Mouse (Mus musculus): ENCODE measurements around the gene Aaed1. TPM values are rescaled to one million over a fixed set of nuclear protein-coding genes. Genes with fewer than 3 reads are reported as not detected.

Gene Aaed1
- polyA plus RNA-seq, 1 experiment from 2014 or later = 20.2 TPM

DNA sequence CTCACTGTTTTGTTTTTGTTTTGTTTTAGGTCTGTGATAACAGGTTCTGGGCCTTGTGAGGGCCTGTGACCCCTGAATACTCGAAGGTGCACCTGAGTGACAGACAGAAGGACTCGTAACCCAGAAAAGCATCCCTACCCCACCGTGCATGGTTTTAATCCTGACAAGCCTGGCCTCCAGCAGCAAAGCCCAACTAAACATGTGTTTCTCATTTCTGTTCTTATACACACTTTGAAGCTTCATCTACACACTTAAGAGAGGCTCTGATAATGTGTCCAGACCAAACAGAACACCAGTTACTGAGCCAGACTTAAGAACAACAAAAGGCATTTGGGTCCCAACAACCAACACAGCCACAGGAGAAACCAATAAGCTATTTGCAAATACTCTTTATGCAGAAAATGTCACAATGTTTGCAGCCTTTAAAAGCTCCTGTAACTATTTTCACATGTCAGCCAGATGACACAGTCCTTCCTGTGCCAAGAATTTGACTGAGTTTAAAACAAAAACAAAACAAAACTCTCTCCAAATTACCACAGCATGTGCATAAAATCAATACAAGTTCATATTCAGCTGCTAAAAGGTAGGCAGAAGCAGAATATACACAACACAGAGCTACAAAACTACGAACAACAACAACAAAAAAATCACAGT, 77.3 kb downstream of the Aaed1 start:
- Histone ChIP-seq H3K4me2 (no peak overlapping the region), H3K9me3 (replicated peaks) (no peaks in the 10 kb centered on the region), H3K36me3 (replicated peaks) (no peaks in the 10 kb centered on the region), H3K9ac (no peak overlapping the region), H3K27me3 (no peaks in the 10 kb centered on the region), H3K27ac (replicated peaks) (no peak overlapping the region), H3K4me3 (replicated peaks) (no peak overlapping the region), H3K4me1 (replicated peaks) (peaks cover 28% of the 10 kb centered on the region)
- 75% methylated on average over 4 of the region's 4 CpGs for WGBS (ENCODE audit: insufficient replicate concordance)
- ATAC-seq (ENCODE audit: insufficient read depth) = no peak

DNA sequence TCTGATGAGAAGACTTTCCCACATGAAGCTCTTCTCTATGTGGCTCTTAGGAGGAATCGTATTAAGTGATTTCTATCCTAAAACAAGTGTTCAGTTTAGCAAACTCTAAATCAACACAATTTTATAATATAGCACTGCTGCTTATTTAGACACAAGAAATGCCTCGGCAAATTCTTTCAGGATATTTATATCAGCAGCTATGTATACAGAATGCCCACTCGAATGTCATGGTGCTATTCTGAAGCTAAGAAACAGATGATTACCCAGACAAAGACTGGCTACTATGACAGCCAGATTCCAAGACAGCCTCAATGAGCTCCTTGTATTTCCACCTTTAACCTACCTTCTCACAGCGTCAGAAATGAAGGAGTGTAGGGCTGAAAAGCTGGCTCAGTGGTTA, 79.4 kb downstream of the Aaed1 start:
- H3K27me3 ChIP-seq = no peaks in the 10 kb centered on the region
- WGBS (ENCODE audit: insufficient replicate concordance) = 60% methylated on average over 4 of the region's 4 CpGs
- H3K4me3 ChIP-seq (replicated peaks) = no peak overlapping the region
- peaks cover 25% of the 10 kb centered on the region for H3K4me1 ChIP-seq (replicated peaks)
- H3K27ac ChIP-seq (replicated peaks) = no peak overlapping the region
- no peaks in the 10 kb centered on the region for H3K36me3 ChIP-seq (replicated peaks)
- ATAC-seq (ENCODE audit: insufficient read depth) = no peak
- no peak overlapping the region for H3K4me2 ChIP-seq
- H3K9ac ChIP-seq = no peak overlapping the region
- no peaks in the 10 kb centered on the region for H3K9me3 ChIP-seq (replicated peaks)

DNA sequence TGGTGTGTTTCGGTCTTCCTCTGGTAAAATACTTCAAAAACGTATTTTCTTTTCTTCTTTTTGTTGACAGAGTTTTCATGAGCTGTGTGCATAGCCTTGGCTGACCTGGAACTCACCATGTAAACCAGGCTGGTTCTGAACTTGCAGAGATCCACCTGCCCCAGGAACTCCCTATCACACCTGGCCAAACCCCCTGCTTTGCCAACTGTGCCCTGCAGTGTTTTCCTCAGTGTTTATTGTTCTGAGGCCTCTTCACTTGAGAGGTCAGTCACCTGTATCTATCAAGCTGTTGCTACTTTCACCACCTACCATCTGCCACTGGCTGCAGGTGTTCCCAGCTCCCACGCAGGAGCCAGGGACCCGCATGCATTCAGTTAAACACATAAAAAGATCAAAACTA, 85.8 kb downstream of the Aaed1 start:
- no peak for ATAC-seq (ENCODE audit: insufficient read depth)
- Histone ChIP-seq H3K4me2 (no peak overlapping the region), H3K9ac (no peak overlapping the region), H3K9me3 (replicated peaks) (no peaks in the 10 kb centered on the region), H3K27ac (replicated peaks) (no peak overlapping the region), H3K36me3 (replicated peaks) (no peaks in the 10 kb centered on the region), H3K4me1 (replicated peaks) (no peaks in the 10 kb centered on the region), H3K4me3 (replicated peaks) (no peak overlapping the region), H3K27me3 (no peaks in the 10 kb centered on the region)
- WGBS (ENCODE audit: insufficient replicate concordance) = 68% methylated on average over 4 of the region's 4 CpGs

GRCm38 (mm10) chr13:64225738-64226137, 86.8 kb downstream of the Aaed1 start:
- no peaks in the 10 kb centered on the region for H3K36me3 ChIP-seq (replicated peaks)
- ATAC-seq (ENCODE audit: insufficient read depth) = no peak
- H3K4me3 ChIP-seq (replicated peaks) = no peak overlapping the region
- H3K4me2 ChIP-seq = no peak overlapping the region
- H3K27me3 ChIP-seq = no peaks in the 10 kb centered on the region
- no peaks in the 10 kb centered on the region for H3K4me1 ChIP-seq (replicated peaks)
- H3K27ac ChIP-seq (replicated peaks) = no peak overlapping the region
- no peaks in the 10 kb centered on the region for H3K9me3 ChIP-seq (replicated peaks)
- H3K9ac ChIP-seq = no peak overlapping the region
- WGBS (ENCODE audit: insufficient replicate concordance) = 69% methylated on average over 3 of the region's 3 CpGs

Other genes with a start within 250 kb of the Aaed1 start
- not detected in 2 replicates for gene Hsd17b3, start 223.5 kb downstream of the Aaed1 start, polyA plus RNA-seq (2015; fragmentation: Nextera tagmentation; extraction: Ambion mirVana)
- 7.1 and 8.1 TPM in 2 replicates for gene Slc35d2, start 183.3 kb downstream of the Aaed1 start, polyA plus RNA-seq (2015; fragmentation: Nextera tagmentation; extraction: Ambion mirVana)
- 20.6 and 22.1 TPM in 2 replicates for gene Zfp367, start 159.5 kb downstream of the Aaed1 start, polyA plus RNA-seq (2015; fragmentation: Nextera tagmentation; extraction: Ambion mirVana)
- 10.0 and 11.3 TPM in 2 replicates for gene Habp4, start 150.9 kb downstream of the Aaed1 start, polyA plus RNA-seq (2015; fragmentation: Nextera tagmentation; extraction: Ambion mirVana)
- gene Cdc14b, start 37.4 kb downstream of the Aaed1 start, polyA plus RNA-seq (2015; fragmentation: Nextera tagmentation; extraction: Ambion mirVana) = 8.6 and 8.8 TPM in 2 replicates
- 197 and 221 TPM in 2 replicates for gene Ctsl, start 58.2 kb upstream of the Aaed1 start, polyA plus RNA-seq (2015; fragmentation: Nextera tagmentation; extraction: Ambion mirVana)
- gene Cdk20, start 119.6 kb upstream of the Aaed1 start, polyA plus RNA-seq (2015; fragmentation: Nextera tagmentation; extraction: Ambion mirVana) = 3.4 and 5.1 TPM in 2 replicates
- not detected in 2 replicates for gene Fam240b, start 185.1 kb upstream of the Aaed1 start, polyA plus RNA-seq (2015; fragmentation: Nextera tagmentation; extraction: Ambion mirVana)